Mouse (Mus musculus) cerebellum, adult 2 months (tissue): ENCODE measurements at regions not wholly inside any gene's neighbourhood (a gene's known extent, or its start where the extent isn't known, plus 50 kb on each side); places are given as distances from the start of the nearest gene placed in this dataset.

Experiments
- DNase-seq, 2 experiments: peaks; one replicate each; pipeline ENCODE4 v3.0.0; 2021
- H3K27ac ChIP-seq: fragments of 200-500 bp; 2 replicates; pipeline ENCODE4 v1.5.1; 2012; ENCODE audit warnings: low read length, control low read depth, inconsistent platforms; ENCODE audit not compliant: insufficient read depth
- H3K27me3 ChIP-seq: fragments of 200-500 bp; 2 replicates; pipeline ENCODE4 v1.6.1; 2012; ENCODE audit warnings: inconsistent platforms, mild to moderate bottlenecking, low read length, moderate library complexity; ENCODE audit not compliant: control insufficient read depth, insufficient read depth
- H3K4me1 ChIP-seq: fragments of 200-500 bp; 2 replicates; pipeline ENCODE4 v1.6.1; 2011; ENCODE audit warnings: low read length; ENCODE audit not compliant: control insufficient read depth, insufficient read depth
- H3K4me3 ChIP-seq: fragments of 200-500 bp; replicated peaks from 2 replicates; pipeline ENCODE3; 2011; ENCODE audit warnings: mild to moderate bottlenecking, low read depth, low read length, control low read depth; ENCODE audit not compliant: insufficient read depth
- CTCF ChIP-seq: fragments of 200-500 bp; IDR thresholded peaks from 2 replicates; pipeline ENCODE4 v1.5.1; 2011; ENCODE audit warnings: low read depth, mild to moderate bottlenecking, control low read depth, low read length, moderate library complexity, borderline replicate concordance; ENCODE audit not compliant: insufficient read depth
- POLR2A ChIP-seq: fragments of 200-500 bp; IDR thresholded peaks from 2 replicates; pipeline ENCODE4 v1.6.1; 2011; ENCODE audit warnings: low read length, control low read depth, borderline replicate concordance; ENCODE audit not compliant: insufficient read depth
- WGBS: fragments of 180-500 bp; shearing (Covaris S2); methylation state at CpG from one replicate; pipeline ENCODE4 v1.1.7; 2018; 5-methylcytosine and 5-hydroxymethylcytosine counted together

- Histone ChIP-seq H3K27ac (no peak overlapping the region), H3K4me3 (peak overlapping the region; percentile 34), H3K27me3 (no peaks in the 10 kb centered on the region), H3K4me1 (peaks cover 3% of the 10 kb centered on the region; the same call in 1 of the 2 replicates)
- peak; percentile 46 to 61 for DNase-seq
- 4% methylated on average over 10 of the region's 10 CpGs for WGBS
- TF ChIP-seq POLR2A: no peak
- TF ChIP-seq CTCF: 0 out of 2 replicates have a peak, but pooled peaks have one; percentile 21
Measured at GRCm38 (mm10) chr1:23490640-23491039, 93.1 kb upstream of the Ogfrl1 start.

DNA sequence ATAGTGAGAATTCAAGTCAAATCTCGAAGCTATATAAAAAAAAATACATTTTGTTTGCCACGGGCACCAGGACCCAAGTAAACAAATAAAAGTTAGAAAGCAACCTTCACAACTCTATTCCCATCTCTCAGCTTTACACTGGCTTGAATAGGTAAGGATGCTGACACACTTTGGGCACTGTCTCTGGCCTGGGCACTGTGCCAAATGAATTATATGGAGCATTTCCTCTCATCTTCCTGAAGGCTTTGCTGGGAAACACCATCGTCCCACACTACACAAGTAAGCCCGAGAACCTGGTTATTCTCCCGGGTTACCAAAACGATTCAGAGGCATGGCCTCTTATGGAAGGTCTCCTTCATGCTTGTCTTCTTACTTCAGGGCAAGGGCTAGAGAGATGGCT lies 93.5 kb upstream of the Ogfrl1 start:
- H3K4me1 ChIP-seq: peaks cover 3% of the 10 kb centered on the region; the same call in 1 of the 2 replicates
- no peaks in the 10 kb centered on the region for H3K27me3 ChIP-seq
- 4% methylated on average over 6 of the region's 6 CpGs for WGBS
- TF ChIP-seq CTCF (no peak), POLR2A (no peak)
- no peak overlapping the region for H3K4me3 ChIP-seq
- peak; percentile 68 to 78 for DNase-seq
- H3K27ac ChIP-seq: no peak overlapping the region

- DNase-seq: no peak
- Histone ChIP-seq H3K4me1 (peaks cover 3% of the 10 kb centered on the region; the same call in 1 of the 2 replicates), H3K4me3 (no peak overlapping the region), H3K27ac (no peak overlapping the region), H3K27me3 (no peaks in the 10 kb centered on the region)
- TF ChIP-seq POLR2A: no peak
- TF ChIP-seq CTCF: no peak
Measured at GRCm38 (mm10) chr1:23492981-23493380, 95.4 kb upstream of the Ogfrl1 start.

DNA sequence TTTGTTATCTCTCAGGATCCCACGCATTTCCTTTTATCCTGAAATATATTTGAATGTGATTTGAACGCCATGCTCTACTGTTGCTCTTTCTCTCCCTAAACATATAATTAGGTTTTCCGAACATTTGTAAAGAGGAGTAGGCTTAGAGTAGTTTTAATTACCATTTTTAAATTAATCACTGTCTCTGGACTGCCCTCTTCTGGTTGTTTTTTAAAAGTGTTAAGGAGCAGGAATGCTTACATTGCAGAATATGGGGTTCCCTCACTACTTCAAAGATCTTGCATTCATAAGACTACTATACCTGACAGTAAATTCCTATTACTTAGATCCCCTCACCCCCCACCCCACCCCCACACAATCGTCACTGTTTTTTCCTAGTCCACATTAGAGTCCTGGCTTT lies 97.8 kb upstream of the Ogfrl1 start:
- DNase-seq: peak in 1 of 2 experiments; percentile 34
- H3K4me3 ChIP-seq: no peak overlapping the region
- WGBS: 46% methylated on average over 4 of the region's 4 CpGs
- no peak overlapping the region for H3K27ac ChIP-seq
- TF ChIP-seq POLR2A: no peak
- peak; percentile 46; the same call in 1 of the 2 replicates for TF ChIP-seq CTCF
- no peaks in the 10 kb centered on the region for H3K4me1 ChIP-seq
- H3K27me3 ChIP-seq: no peaks in the 10 kb centered on the region

- no peak overlapping the region for H3K27ac ChIP-seq
- no peaks in the 10 kb centered on the region for H3K4me1 ChIP-seq
- no peaks in the 10 kb centered on the region for H3K27me3 ChIP-seq
- TF ChIP-seq POLR2A (no peak), CTCF (no peak)
- WGBS: 39% methylated on average over 2 of the region's 2 CpGs
- DNase-seq: peak in 1 of 2 experiments; percentile 5
- H3K4me3 ChIP-seq: no peak overlapping the region
Measured at GRCm38 (mm10) chr1:23520113-23520512, 122.5 kb upstream of the Ogfrl1 start.

DNA sequence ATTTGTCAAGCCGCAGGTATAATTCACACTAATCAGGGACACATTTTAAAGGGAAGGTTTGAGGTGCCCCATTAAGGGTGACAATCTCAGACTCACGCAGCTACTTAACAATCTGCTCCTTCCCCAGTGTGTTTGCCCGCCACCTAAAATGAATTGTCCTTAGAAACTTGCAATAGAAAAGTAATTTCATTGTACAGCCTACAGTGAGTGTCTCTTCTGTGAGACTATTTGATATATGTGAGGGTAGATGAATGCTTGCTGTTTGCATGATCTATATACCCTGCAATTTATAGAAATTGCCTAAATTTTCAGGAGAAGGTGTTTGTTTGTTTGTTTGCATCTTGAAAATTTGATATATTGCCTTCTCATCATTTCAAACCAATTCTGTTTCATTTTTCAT lies 135.1 kb upstream of the Ogfrl1 start:
- H3K27ac ChIP-seq: no peak overlapping the region
- whole genome bisulfite sequencing: 86% methylated on average over 3 of the region's 3 CpGs
- no peaks in the 10 kb centered on the region for H3K27me3 ChIP-seq
- H3K4me1 ChIP-seq: no peaks in the 10 kb centered on the region
- TF ChIP-seq POLR2A: no peak
- no peak for TF ChIP-seq CTCF
- no peak for DNase-seq
- no peak overlapping the region for H3K4me3 ChIP-seq

DNA sequence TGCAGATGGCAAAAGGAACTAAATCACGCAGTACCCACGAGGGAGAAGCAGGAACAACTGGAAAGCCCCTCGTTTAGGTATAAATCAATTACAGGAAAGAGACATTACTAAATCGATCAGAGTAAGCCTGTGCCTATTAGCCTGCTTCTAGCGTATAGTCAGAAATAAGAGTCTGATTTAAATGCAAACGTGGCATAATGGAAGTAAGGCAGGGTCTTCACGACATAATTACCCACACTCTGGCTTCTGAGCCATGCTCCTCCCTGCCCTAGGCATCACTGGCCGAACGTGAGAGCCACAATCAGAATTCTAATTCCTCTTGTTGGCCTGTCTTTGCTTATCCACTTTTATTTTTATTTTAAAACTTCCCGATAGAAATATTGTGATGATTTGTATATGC lies 139.0 kb upstream of the Ogfrl1 start:
- TF ChIP-seq CTCF: no peak
- TF ChIP-seq POLR2A: no peak
- DNase-seq: no peak
- 85% methylated on average over 10 of the region's 10 CpGs for WGBS
- no peak overlapping the region for H3K4me3 ChIP-seq
- H3K27me3 ChIP-seq: no peaks in the 10 kb centered on the region
- no peak overlapping the region for H3K27ac ChIP-seq
- no peaks in the 10 kb centered on the region for H3K4me1 ChIP-seq

- no peak for TF ChIP-seq POLR2A
- TF ChIP-seq CTCF: no peak
- no peak overlapping the region for H3K4me3 ChIP-seq
- no peaks in the 10 kb centered on the region for H3K4me1 ChIP-seq
- H3K27me3 ChIP-seq: no peaks in the 10 kb centered on the region
- WGBS: 59% methylated on average over 6 of the region's 6 CpGs
- H3K27ac ChIP-seq: no peak overlapping the region
- no peak for DNase-seq
Measured at GRCm38 (mm10) chr1:23538419-23538818, 140.8 kb upstream of the Ogfrl1 start.

DNA sequence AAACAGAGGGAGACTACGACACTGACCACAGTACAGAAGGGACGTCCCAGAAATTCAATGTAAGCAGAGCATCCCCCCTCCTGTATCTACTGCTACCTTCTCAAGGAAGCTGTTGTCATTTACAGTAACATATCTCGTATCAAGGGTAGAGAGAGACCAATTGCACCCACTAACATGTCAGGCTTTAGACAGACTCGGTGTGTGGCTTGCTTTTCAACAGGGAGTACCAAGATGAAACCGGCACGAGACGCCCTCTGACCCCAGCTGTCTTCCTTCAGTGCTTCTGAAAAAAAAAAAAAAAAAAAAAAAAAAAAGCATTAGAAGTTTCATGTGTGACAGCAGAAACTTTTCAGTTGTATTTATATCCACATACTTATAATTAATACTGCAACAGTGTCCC lies 143.0 kb upstream of the Ogfrl1 start:
- 63% methylated on average over 7 of the region's 7 CpGs for WGBS
- TF ChIP-seq CTCF (no peak), POLR2A (no peak)
- DNase-seq: no peak
- H3K27me3 ChIP-seq: no peaks in the 10 kb centered on the region
- H3K27ac ChIP-seq: no peak overlapping the region
- no peaks in the 10 kb centered on the region for H3K4me1 ChIP-seq
- no peak overlapping the region for H3K4me3 ChIP-seq
